Comparison of ENCODE assay signal across 15 mouse cellular contexts in genomic region chr8:123341040-123342015, GRCm38 (mm10). TPM values are rescaled to one million over a fixed set of nuclear protein-coding genes. Genes with fewer than 3 reads are reported as not detected.
DNase-seq lines count a peak whose midpoint lies in the region; ATAC-seq and TF ChIP-seq lines count a peak whose summit lies in the region.
"Had no signal": no experiment of that assay in that cellular context is flagged by ENCODE, and none has a peak within 500 bp of the region (broad histone marks: within the 10 kb centered on the region; RNA-seq: fewer than 3 reads in every experiment).

No protein-coding gene starts in this region.

- no peak overlapping the region for H3K9ac ChIP-seq in embryonic facial prominence, embryonic 12.5 days
- no peak overlapping the region for H3K9ac ChIP-seq in liver, postnatal 0 days (replicated peaks)
- H3K9ac ChIP-seq in forebrain, embryonic 11.5 days (ENCODE audit: low read length): no peak overlapping the region
- H3K9ac ChIP-seq: forebrain, embryonic 13.5 days; lung, embryonic 15.5 days; neural tube, embryonic 13.5 days had no signal

- no peak for DNase-seq in embryonic facial prominence, embryonic 10.5 days (ENCODE audit: low spot score)
- peak; percentile 92 for DNase-seq in 416B (ENCODE audit: low read depth)
- no peak for DNase-seq in liver, postnatal 0 days
- no peak for DNase-seq in thymus, postnatal 0 days (ENCODE audit: low spot score)
- DNase-seq in adipocyte (ENCODE audit: low spot score): no peak
- no peak for DNase-seq in forebrain, embryonic 11.5 days (ENCODE audit: low spot score)
- DNase-seq: cerebellum, adult 9-11 months; kidney, adult 9 months; midbrain, embryonic 14.5 days had no signal

- no peak for TF ChIP-seq EP300 in liver, postnatal 0 days (IDR thresholded peaks at IDR 0.05; ENCODE audit: low read depth)

- H3K4me1 ChIP-seq in embryonic facial prominence, embryonic 12.5 days: peaks cover 8% of the 10 kb centered on the region
- H3K4me1 ChIP-seq in embryonic facial prominence, embryonic 10.5 days: peaks cover 17% of the 10 kb centered on the region
- peaks cover 6% of the 10 kb centered on the region; the same call in 1 of the 2 replicates for H3K4me1 ChIP-seq in liver, postnatal 0 days (ENCODE audit: insufficient read depth)
- H3K4me1 ChIP-seq in forebrain, embryonic 11.5 days (replicated peaks; ENCODE audit: control insufficient read depth, insufficient read depth, low read length): no peaks in the 10 kb centered on the region
- H3K4me1 ChIP-seq: forebrain, embryonic 13.5 days; neural tube, embryonic 13.5 days had no signal

- no peak overlapping the region for H3K4me2 ChIP-seq in embryonic facial prominence, embryonic 12.5 days (replicated peaks)
- H3K4me2 ChIP-seq in liver, postnatal 0 days (ENCODE audit: low read depth, low read length): peak overlapping the region; percentile 28
- H3K4me2 ChIP-seq in forebrain, embryonic 11.5 days (ENCODE audit: low read depth, low read length, severe bottlenecking): no peak overlapping the region
- H3K4me2 ChIP-seq: forebrain, embryonic 13.5 days; lung, embryonic 15.5 days; neural tube, embryonic 13.5 days had no signal

- H3K27me3 ChIP-seq in embryonic facial prominence, embryonic 12.5 days: no peaks in the 10 kb centered on the region
- H3K27me3 ChIP-seq in embryonic facial prominence, embryonic 10.5 days (replicated peaks; ENCODE audit: low read depth, poor library complexity, severe bottlenecking): no peaks in the 10 kb centered on the region
- no peaks in the 10 kb centered on the region for H3K27me3 ChIP-seq in liver, postnatal 0 days (ENCODE audit: insufficient read depth, low read length)
- H3K27me3 ChIP-seq in forebrain, embryonic 11.5 days (ENCODE audit: control insufficient read depth, insufficient read depth, low read length): no peaks in the 10 kb centered on the region
- H3K27me3 ChIP-seq: forebrain, embryonic 13.5 days; lung, embryonic 15.5 days; neural tube, embryonic 13.5 days had no signal

- ATAC-seq in embryonic facial prominence, embryonic 12.5 days (ENCODE audit: insufficient number of reproducible peaks, insufficient read depth, low FRiP score, low TSS enrichment): 0 out of 2 replicates have a peak, but pooled peaks have one; percentile 10
- ATAC-seq in granulocyte monocyte progenitor cell, adult 5-6 weeks (replicated peaks; ENCODE audit: poor library complexity, severe bottlenecking): peak; percentile 48
- ATAC-seq in liver, postnatal 0 days: peak; percentile 72
- no peak for ATAC-seq in forebrain, embryonic 11.5 days (replicated peaks; ENCODE audit: low FRiP score)
- ATAC-seq: forebrain, embryonic 13.5 days had no signal

- WGBS in embryonic facial prominence, embryonic 12.5 days: 84% methylated on average over 27 of the region's 27 CpGs
- 85% methylated on average over 27 of the region's 27 CpGs for WGBS in embryonic facial prominence, embryonic 10.5 days
- 58% methylated on average over 27 of the region's 27 CpGs for WGBS in liver, postnatal 0 days (ENCODE audit: insufficient replicate concordance)
- WGBS in forebrain, embryonic 11.5 days: 90% methylated on average over 27 of the region's 27 CpGs

- no peak overlapping the region for H3K4me3 ChIP-seq in embryonic facial prominence, embryonic 12.5 days
- H3K4me3 ChIP-seq in embryonic facial prominence, embryonic 10.5 days: no peak overlapping the region
- no peak overlapping the region for H3K4me3 ChIP-seq in liver, postnatal 0 days (ENCODE audit: low read depth, low read length)
- no peak overlapping the region for H3K4me3 ChIP-seq in forebrain, embryonic 11.5 days (ENCODE audit: low read depth, low read length)
- H3K4me3 ChIP-seq: forebrain, embryonic 13.5 days; lung, embryonic 15.5 days; neural tube, embryonic 13.5 days had no signal

- H3K9me3 ChIP-seq in embryonic facial prominence, embryonic 12.5 days: no peaks in the 10 kb centered on the region
- peaks cover 3% of the 10 kb centered on the region; the same call in 1 of the 2 replicates for H3K9me3 ChIP-seq in embryonic facial prominence, embryonic 10.5 days
- no peaks in the 10 kb centered on the region; the same call in 1 of the 2 replicates for H3K9me3 ChIP-seq in liver, postnatal 0 days (ENCODE audit: low read length)
- H3K9me3 ChIP-seq in forebrain, embryonic 11.5 days (ENCODE audit: control insufficient read depth, low read length): no peaks in the 10 kb centered on the region
- H3K9me3 ChIP-seq: lung, embryonic 15.5 days; neural tube, embryonic 13.5 days had no signal

- H3K27ac ChIP-seq in embryonic facial prominence, embryonic 12.5 days: no peak overlapping the region
- no peak overlapping the region for H3K27ac ChIP-seq in embryonic facial prominence, embryonic 10.5 days (replicated peaks)
- no peak overlapping the region for H3K27ac ChIP-seq in liver, postnatal 0 days (ENCODE audit: low read depth)
- H3K27ac ChIP-seq in forebrain, embryonic 11.5 days (ENCODE audit: low read depth, low read length): no peak overlapping the region
- H3K27ac ChIP-seq: forebrain, embryonic 13.5 days; lung, embryonic 15.5 days; neural tube, embryonic 13.5 days had no signal

- TF ChIP-seq CTCF in liver, postnatal 0 days (IDR thresholded peaks at IDR 0.05; ENCODE audit: low read depth): no peak

- no peaks in the 10 kb centered on the region for H3K36me3 ChIP-seq in embryonic facial prominence, embryonic 12.5 days
- H3K36me3 ChIP-seq in embryonic facial prominence, embryonic 10.5 days (replicated peaks): peaks cover 5% of the 10 kb centered on the region; the same call in 1 of the 2 replicates
- H3K36me3 ChIP-seq in liver, postnatal 0 days (replicated peaks; ENCODE audit: insufficient read depth, low read length): no peaks in the 10 kb centered on the region
- H3K36me3 ChIP-seq in forebrain, embryonic 11.5 days (ENCODE audit: control insufficient read depth, insufficient read depth, low read length): no peaks in the 10 kb centered on the region
- H3K36me3 ChIP-seq: lung, embryonic 15.5 days had no signal

RNA-seq across cellular contexts. Expression of gene Spire2, which starts 8.8 kb away (rescaled TPM):
- 5.1 and 6.3 TPM in 2 replicates for polyA plus RNA-seq in embryonic facial prominence, embryonic 12.5 days (2016; fragmentation: Nextera tagmentation; extraction: Ambion mirVana)
- polyA plus RNA-seq in embryonic facial prominence, embryonic 10.5 days (2016; fragmentation: Nextera tagmentation; extraction: Ambion mirVana): 4.3 and 5.8 TPM in 2 replicates
- total RNA-seq in granulocyte monocyte progenitor cell, adult 5-6 weeks (2014; fragmentation: Nextera tagmentation): not detected in 2 replicates
- total RNA-seq in granulocyte monocyte progenitor cell, adult 5-6 weeks (2017): 0.13 TPM in 1 of 2 replicates, not detected in the other
- 0.80 and 1.1 TPM in 2 replicates for polyA plus RNA-seq in liver, postnatal 0 days (2015; fragmentation: Nextera tagmentation; extraction: Ambion mirVana)
- 1.3 and 1.4 TPM in 2 replicates for polyA plus RNA-seq in thymus, postnatal 0 days (2015; fragmentation: Nextera tagmentation; extraction: Ambion mirVana)
- 12.4 and 13.4 TPM in 2 replicates for polyA plus RNA-seq in forebrain, embryonic 11.5 days (2014; fragmentation: Nextera tagmentation; extraction: Ambion mirVana)

RNA-seq across cellular contexts. Expression of gene Fanca, which starts 23.0 kb away (rescaled TPM):
- 31.9 and 34.0 TPM in 2 replicates for polyA plus RNA-seq in embryonic facial prominence, embryonic 12.5 days (2016; fragmentation: Nextera tagmentation; extraction: Ambion mirVana)
- 49.4 and 52.3 TPM in 2 replicates for polyA plus RNA-seq in embryonic facial prominence, embryonic 10.5 days (2016; fragmentation: Nextera tagmentation; extraction: Ambion mirVana)
- total RNA-seq in granulocyte monocyte progenitor cell, adult 5-6 weeks (2014; fragmentation: Nextera tagmentation): 52.0 and 70.0 TPM in 2 replicates
- 30.2 and 39.5 TPM in 2 replicates for total RNA-seq in granulocyte monocyte progenitor cell, adult 5-6 weeks (2017)
- polyA plus RNA-seq in liver, postnatal 0 days (2015; fragmentation: Nextera tagmentation; extraction: Ambion mirVana): 6.3 TPM in 2 replicates
- 22.0 and 22.5 TPM in 2 replicates for polyA plus RNA-seq in thymus, postnatal 0 days (2015; fragmentation: Nextera tagmentation; extraction: Ambion mirVana)
- 46.5 and 48.6 TPM in 2 replicates for polyA plus RNA-seq in forebrain, embryonic 11.5 days (2014; fragmentation: Nextera tagmentation; extraction: Ambion mirVana)
- total RNA-seq: gastrocnemius, adult 18-20 months had no signal

RNA-seq across cellular contexts. Expression of gene Tcf25, which starts 32.2 kb away (rescaled TPM):
- 172 and 186 TPM in 2 replicates for polyA plus RNA-seq in embryonic facial prominence, embryonic 12.5 days (2016; fragmentation: Nextera tagmentation; extraction: Ambion mirVana)
- 141 and 144 TPM in 2 replicates for polyA plus RNA-seq in embryonic facial prominence, embryonic 10.5 days (2016; fragmentation: Nextera tagmentation; extraction: Ambion mirVana)
- 110 and 113 TPM in 2 replicates for total RNA-seq in granulocyte monocyte progenitor cell, adult 5-6 weeks (2014; fragmentation: Nextera tagmentation)
- 194 and 224 TPM in 2 replicates for total RNA-seq in granulocyte monocyte progenitor cell, adult 5-6 weeks (2017)
- polyA plus RNA-seq in liver, postnatal 0 days (2015; fragmentation: Nextera tagmentation; extraction: Ambion mirVana): 54.1 and 54.9 TPM in 2 replicates
- 155 and 165 TPM in 2 replicates for polyA plus RNA-seq in thymus, postnatal 0 days (2015; fragmentation: Nextera tagmentation; extraction: Ambion mirVana)
- polyA plus RNA-seq in forebrain, embryonic 11.5 days (2014; fragmentation: Nextera tagmentation; extraction: Ambion mirVana): 166 and 186 TPM in 2 replicates
